Mouse (Mus musculus) layer of hippocampus, adult 9-10 months (tissue): ENCODE data around the gene Foxp1.

Source experiments
- DNase-seq: peaks from one replicate; pipeline ENCODE4 v3.0.0; 2022; ENCODE audit warnings: low spot score

Foxp1 gene

DNA sequence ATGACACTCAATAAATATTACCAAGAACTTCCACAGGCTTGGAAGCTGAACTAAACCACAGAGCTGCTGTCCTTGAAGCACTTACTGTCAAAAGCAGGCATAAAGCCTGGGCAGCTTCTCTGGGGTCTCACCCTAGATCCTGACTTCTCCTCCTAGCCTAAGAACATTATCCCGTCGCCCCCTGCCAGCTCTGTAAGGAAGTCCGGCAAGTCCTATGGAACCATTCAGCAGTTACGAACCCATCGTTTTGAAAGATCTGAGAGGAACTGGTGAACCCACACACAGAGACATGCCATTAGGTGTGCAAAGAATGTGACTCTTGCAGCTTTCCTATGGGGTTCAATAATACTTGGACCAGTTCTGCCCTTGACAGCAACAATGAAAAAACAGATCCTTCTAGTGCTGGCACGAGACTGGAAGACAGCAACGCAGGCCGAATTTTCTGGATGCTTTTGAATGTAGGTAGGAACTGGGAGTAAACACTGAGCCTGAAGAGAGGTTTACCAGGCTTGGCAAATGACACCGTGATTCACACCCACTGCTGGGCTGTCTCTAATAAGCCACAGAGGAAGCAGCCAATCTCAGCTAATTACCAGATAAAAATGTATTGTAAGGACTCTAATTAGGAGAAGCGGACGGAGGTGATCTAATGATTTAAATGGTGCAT lies 574.9 kb downstream of the Foxp1 start:
- DNase-seq: no peak

DNA sequence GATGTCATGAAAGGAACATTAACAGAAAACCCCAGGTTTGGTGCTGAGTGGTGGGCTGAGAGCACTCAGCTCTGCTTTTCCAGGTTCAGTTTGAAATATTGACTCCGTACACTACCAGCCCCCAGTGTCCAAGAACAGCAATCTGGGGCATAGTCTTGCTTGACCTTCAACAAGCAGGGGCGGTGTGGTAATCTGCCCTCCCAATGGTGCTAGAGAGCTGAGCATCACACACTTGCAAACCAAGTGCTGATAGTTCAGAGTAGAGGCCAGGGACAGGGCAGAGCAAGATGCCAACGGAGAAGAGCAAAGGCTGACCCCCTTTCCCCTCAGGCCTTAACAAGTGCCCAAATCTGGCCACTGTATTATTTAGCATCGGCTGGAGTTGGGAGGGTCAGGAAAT lies 575.8 kb downstream of the Foxp1 start:
- no peak for DNase-seq

DNA sequence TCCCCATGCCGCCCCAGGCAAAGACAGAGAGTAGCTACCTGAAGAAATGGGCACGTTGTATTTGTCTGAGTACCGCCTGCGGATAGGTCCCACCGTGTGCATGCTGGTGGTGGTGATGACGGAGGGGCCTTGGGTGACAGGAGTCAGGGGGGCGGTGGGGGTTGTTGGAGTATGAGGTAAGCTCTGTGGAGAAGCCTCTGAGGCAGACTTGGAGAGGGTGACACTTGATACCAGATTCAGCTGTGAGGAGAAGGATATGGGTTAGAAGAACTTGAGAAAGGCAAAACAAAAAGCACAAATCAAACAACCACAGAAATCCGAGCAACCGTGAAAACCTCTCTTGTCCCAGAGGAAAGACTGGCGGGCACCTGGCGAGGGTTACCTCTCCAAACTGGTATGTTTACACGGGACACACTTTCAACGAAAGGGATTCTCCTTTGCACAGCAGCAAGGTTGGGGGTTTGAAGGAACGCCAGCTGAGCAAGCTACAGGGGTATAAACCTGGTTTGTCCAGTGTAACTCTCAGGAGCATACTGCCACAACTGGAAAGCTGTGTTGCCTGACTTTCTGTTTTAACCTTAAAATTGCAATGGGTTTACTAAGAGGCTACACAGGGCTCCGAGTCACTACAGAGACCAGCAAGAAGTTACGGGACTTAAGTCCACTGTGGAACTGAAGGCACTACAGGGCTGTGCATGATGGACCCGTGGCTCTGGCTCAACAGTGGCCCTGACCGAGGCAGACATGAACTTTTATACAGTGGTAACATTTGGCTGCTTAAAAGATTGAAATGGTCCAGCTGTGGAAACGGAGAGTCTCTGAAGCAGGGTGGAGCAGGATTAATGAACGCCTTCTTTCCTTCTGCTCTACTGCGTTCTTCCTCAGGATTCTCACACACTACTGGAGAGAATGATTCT lies 576.8 kb downstream of the Foxp1 start:
- no peak for DNase-seq

DNA sequence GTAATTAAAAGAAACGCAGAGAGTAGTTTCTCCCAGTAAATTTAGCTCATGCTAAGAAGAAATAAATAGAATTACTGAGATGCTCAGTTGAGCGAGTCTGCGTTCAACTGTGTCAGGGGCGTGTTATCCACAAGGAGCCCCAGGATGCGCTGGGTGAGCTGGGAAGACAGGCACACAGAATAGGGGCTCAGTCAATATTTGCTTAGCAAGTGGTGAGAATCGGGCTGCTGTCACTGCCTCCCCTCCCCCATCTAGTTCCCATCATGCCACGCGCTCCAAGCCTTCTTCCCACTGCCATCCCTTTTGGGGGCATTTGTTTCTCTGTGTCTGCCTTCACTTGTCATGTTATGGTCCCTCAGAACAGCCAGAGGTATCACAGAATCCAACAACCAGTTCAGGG lies 584.2 kb downstream of the Foxp1 start:
- DNase-seq: no peak

DNA sequence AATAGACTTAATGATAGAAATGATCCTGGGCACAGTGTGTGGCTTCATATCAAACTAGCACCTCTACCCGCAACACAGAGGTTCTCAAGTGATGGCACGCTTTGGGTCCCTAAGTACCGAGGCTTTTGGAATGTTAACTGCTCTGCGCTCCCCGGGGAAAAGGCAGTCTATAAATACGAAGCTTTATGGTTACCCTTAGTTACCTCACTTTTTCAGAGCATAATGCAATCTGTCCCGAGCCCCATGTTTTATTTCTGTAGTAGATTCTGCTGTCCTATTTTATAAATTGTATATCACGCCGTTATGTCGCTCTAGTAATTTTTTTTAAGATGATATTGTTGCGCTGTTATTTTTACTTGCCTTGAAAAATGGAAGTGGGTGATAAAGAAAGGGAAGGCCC lies 585.0 kb downstream of the Foxp1 start:
- no peak for DNase-seq

DNA sequence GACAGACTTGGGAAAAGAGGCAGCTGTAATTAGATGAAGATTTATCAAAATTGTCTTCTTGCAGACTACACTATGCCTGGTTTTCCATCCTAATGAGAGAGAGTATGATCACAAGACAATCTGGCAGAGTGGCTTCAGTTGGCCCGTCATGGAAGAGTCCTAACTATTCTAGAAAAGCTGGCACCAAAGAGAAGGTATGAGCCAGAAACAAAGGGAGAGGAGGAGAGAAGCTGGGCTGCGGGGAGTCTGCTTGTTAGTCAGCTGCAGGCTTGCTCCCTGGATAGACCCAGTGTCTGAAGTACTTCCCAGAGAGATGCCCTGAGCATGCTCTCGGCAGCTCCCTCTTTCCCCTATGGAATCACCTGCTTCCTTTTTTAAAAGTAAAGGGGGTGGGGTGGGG lies 586.1 kb downstream of the Foxp1 start:
- no peak for DNase-seq

DNA sequence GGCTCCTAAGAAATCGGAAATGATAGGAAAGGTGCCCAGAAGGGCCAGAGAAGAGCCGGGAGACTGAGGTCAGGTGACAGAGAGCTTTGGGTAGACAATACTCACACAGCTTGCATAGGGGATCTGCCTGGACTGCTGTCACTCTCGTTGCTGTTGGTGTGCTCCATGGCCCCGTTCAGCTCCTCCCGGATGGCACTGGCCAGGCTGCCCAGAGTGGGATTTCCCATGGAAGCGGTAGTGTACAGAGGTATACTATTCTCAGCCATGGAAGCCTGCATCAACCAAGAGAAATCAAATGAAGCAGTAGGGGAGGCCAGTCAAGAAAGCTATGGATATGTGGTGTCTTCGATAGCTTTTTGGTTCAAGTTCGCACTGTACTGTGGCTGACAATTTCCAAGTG lies 587.4 kb downstream of the Foxp1 start:
- no peak for DNase-seq

DNA sequence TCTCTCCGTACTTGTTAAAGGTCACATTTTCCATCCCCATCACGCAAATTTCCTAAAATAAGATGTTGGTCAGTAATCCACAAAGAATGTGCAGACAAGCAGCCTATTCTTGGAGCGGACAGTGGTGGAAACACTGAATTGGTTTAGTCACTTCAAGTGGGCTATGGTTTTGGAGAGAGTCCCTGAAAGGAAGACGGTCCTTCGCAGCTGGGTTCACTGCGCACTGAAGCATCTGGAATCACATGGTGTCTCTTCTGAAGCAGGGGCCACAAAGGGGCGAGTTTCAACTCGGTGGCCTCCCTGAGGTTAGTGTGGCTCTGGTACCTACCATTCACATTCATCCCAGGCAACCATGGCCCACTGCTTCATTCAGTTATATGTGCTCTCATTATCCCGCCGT lies 588.1 kb downstream of the Foxp1 start:
- no peak for DNase-seq

DNA sequence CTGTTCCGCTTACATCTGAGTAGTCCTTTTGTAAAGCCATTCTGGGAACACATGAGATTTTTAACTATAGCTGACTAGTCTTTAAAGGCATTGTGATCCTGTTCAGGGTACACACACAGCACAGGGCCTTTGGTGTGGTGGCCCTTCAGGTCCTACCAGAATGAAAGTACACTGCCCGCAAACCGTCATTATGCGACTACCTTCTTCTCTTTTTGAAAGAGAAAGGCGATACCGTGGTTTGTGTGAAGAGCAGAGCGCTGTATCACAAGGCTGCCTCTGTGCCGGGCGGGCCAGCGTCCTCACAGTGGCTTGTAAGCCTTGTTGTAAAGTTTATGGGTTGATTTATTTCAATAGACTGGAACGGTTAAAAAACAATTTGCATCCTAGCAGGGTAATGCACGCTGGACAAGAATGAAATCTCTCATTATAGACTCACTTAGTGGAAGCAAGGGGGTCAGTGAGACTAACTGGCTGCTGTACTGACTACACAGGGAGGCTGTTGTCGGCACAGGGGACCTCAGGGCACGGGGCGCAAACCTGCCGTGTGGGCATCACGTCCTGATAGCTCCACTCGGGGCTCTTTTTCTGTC lies 589.3 kb downstream of the Foxp1 start:
- no peak for DNase-seq

DNA sequence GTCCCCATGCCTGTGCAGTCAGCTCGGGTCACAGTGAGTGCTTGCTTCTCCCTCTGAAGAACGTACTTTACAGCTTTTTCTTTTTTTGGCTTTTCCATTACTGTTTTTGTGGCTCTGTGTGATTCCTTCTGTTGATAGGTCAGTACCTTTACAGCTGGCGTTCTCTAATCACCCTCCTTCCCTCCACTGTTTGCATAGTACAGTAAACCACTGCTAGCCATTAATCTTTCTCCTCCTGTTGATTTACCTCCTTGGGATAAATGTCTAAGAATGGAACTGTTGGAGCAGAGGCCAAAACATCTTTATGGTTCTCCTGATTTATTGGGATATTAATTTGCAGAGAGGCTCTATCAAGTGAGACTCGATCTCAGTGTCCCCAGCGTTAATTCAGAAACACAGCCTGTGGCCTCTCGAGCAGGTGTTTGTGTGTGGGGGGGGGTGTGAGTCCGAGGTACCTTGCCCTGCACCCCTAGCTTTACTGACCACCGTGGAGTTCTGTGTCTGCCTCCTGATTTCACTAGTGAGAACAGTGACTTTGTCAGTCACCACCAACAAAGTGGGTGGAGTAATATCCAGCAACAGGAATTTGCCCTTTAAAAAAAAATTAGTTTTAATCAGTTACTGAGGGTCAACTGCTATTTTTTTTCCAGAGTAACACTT lies 590.5 kb downstream of the Foxp1 start:
- no peak for DNase-seq

DNA sequence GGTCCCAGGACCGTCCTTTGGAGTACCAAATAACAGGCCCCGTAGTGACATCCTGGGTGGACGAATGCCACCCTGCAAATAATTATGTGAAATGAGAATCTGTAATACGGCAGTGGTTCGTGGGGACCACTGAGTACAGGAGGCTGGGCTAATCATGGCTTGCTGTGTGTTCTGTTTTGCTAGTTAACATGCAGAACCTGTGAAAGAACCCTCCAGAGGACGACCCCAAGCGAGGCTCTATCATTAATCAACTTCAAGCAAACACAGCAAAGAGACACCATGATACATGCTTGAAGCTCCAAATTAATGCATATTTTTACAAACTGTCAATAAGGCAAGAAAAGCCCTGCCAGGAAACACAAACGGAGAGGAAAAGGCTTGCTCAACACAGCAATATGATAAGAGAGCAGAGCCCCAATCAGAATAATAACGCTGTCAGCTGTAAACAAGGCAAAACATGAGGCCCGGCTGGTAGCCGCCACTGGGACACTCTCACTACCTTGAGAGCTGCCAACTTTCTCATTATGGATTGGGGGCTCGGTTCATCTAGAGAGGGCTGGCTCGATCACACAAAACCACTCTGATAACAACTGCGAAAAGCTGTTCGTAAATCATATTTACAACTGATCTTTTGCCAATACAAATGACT lies 591.7 kb downstream of the Foxp1 start:
- DNase-seq: no peak

DNA sequence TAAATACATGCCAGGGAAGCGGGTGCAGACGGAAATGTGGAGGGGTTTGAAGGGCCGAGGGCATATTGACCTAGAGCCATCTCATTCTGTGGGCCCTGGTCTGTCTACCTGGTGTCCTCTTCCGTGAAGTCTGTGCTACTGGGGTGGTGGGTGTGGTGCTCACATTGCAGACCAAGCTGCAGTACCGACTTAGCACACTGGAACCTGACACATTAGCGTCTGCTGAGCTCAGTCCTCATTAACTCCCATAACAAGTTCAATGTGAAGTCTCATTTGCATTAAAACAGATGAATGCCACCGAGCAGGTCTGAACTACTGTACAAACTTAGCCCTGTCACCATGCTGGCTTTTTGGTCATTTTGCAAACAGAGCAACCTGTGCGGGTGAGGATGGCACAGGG lies 594.2 kb downstream of the Foxp1 start:
- no peak for DNase-seq

DNA sequence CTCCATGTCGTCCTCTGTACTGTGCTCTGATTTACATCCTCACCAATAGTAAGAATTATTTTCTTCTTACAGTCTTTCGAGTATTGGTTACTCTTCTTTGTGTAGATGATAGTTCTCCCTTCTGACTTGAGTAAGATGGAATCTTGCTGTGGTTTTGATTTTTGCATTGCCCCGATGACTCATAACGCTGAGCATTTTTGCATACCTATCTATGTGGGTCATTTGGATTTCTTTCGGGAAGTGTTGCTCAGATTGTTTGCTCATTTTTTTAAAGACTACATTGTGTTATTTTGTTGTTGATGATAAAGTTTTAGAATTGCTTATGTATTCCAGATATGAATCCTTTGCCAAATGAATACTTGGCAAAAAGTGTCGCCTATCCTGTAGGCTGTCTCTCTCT lies 621.3 kb downstream of the Foxp1 start:
- DNase-seq: no peak

DNA sequence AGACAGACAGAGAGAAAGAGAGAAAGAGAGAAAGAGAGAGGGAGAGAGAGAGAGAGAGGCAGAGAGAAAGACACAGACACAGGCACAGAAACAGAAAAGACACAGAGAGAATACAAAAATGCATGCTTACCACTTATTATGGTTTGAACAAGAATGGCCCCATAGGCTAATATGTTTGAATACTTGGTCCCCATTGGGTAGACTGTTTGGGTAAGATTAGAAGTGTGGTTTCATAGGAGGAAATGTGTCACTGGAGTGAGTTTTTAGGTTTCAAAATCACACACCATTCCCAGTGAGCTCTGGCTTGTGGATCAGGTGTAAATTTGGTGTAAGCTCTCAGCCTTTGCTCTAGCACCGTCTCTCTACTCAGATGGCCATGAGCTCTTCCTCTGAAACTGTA lies 644.3 kb downstream of the Foxp1 start:
- DNase-seq: no peak

DNA sequence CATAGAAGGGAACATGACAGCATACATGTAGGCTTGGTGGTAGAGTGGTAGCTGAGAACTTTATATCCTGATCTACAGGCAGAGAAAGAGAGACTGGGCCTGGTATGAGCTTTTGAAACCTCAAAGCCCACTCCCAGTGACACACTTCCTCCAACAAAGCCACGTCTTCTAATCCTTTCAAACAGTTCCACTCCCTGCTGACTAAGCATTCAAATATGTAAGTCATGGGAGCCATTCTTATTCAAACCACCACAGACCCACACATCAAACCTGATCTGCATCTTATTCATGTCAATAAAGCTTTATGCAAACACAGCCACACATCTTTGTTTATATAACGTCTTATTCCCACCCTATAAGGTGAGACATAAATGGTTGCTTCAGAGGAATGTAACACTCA lies 646.1 kb downstream of the Foxp1 start:
- DNase-seq: no peak
